Mouse (Mus musculus) MEL (cell line): ENCODE measurements around the gene Cyth3. TPM values are rescaled to one million over a fixed set of nuclear protein-coding genes. Genes with fewer than 3 reads are reported as not detected.

ENCODE experiments used
- DNase-seq: peaks from one replicate; pipeline ENCODE4 v3.0.0; 2011; ENCODE audit warnings: low read depth, low spot score
- H3K27ac ChIP-seq: 2 replicates; pipeline ENCODE4 v1.5.1; 2012; ENCODE audit warnings: low read depth, mild to moderate bottlenecking, control low read depth, low read length, moderate library complexity; ENCODE audit not compliant: control insufficient read depth
- H3K27me3 ChIP-seq, 2 experiments: fragments of 150-350 bp in 1 of 2; sonication (generic) in 1 of 2; 2 replicates each; pipeline ENCODE4 v1.6.1; 2012; ENCODE audit warnings: low read length in 2 of 2, mild to moderate bottlenecking in 2 of 2, improper control_type of control experiment in 1 of 2, moderate library complexity in 1 of 2; ENCODE audit not compliant: insufficient read depth in 2 of 2, control insufficient read depth in 1 of 2
- H3K36me3 ChIP-seq, 2 experiments: 2 replicates each; pipeline ENCODE4 v1.6.1; 2012 to 2014; ENCODE audit warnings: low read length in 2 of 2, improper control_type of control experiment in 1 of 2, inconsistent platforms in 1 of 2, mild to moderate bottlenecking in 1 of 2; ENCODE audit not compliant: insufficient read depth in 2 of 2, control insufficient read depth in 1 of 2
- H3K4me1 ChIP-seq, 2 experiments: fragments of 150-350 bp in 1 of 2; sonication (generic) in 1 of 2; 2 replicates each; pipeline ENCODE4 v1.6.1; 2012; ENCODE audit warnings: low read length in 2 of 2, improper control_type of control experiment in 1 of 2, mild to moderate bottlenecking in 1 of 2; ENCODE audit not compliant: insufficient read depth in 2 of 2, control insufficient read depth in 1 of 2
- H3K4me3 ChIP-seq, 2 experiments: fragments of 150-350 bp in 1 of 2; sonication (generic) in 1 of 2; 2 replicates each; pipeline ENCODE4 v1.5.1; 2012; ENCODE audit warnings: low read depth in 2 of 2, low read length in 2 of 2, mild to moderate bottlenecking in 2 of 2, moderate library complexity in 2 of 2, control low read depth in 1 of 2, improper control_type of control experiment in 1 of 2; ENCODE audit not compliant: control insufficient read depth in 1 of 2, insufficient read depth in 1 of 2
- H3K79me2 ChIP-seq: 2 replicates; pipeline ENCODE4 v1.6.1; 2012; ENCODE audit warnings: mild to moderate bottlenecking, low read length, moderate library complexity; ENCODE audit not compliant: control insufficient read depth, poor library complexity, insufficient read depth
- H3K9ac ChIP-seq: 2 replicates; pipeline ENCODE4 v1.6.1; 2012; ENCODE audit warnings: low read depth, mild to moderate bottlenecking, control low read depth, low read length, moderate library complexity; ENCODE audit not compliant: control insufficient read depth, poor library complexity, severe bottlenecking
- H3K9me3 ChIP-seq: fragments of 150-350 bp; sonication (generic); replicated peaks from 2 replicates; pipeline ENCODE4 v1.6.1; 2012; ENCODE audit warnings: mild to moderate bottlenecking, low read length, improper control_type of control experiment, moderate library complexity; ENCODE audit not compliant: insufficient read depth
- BHLHE40 ChIP-seq: IDR thresholded peaks from 2 replicates; pipeline ENCODE4 v1.6.1; 2012; ENCODE audit warnings: low read depth, mild to moderate bottlenecking, inconsistent platforms, low read length, improper control_type of control experiment, borderline replicate concordance
- CHD1 ChIP-seq: IDR thresholded peaks from 2 replicates; pipeline ENCODE4 v1.6.1; 2012; ENCODE audit warnings: low read depth, mild to moderate bottlenecking, inconsistent platforms, low read length, improper control_type of control experiment
- CTCF ChIP-seq, 3 experiments: IDR thresholded peaks in 2 of 3; conservative IDR thresholded peaks in 1 of 3; 2 replicates each; pipeline ENCODE4 v1.5.1; 2011 to 2012; ENCODE audit warnings: low read length in 3 of 3, low read depth in 2 of 3, mild to moderate bottlenecking in 2 of 3, improper control_type of control experiment in 1 of 3, inconsistent platforms in 1 of 3, mixed read lengths in 1 of 3, moderate library complexity in 1 of 3; ENCODE audit not compliant: control insufficient read depth in 1 of 3, insufficient read depth in 1 of 3, poor library complexity in 1 of 3, severe bottlenecking in 1 of 3
- E2F4 ChIP-seq: IDR thresholded peaks from 2 replicates; pipeline ENCODE4 v1.6.1; 2011; ENCODE audit warnings: low read depth, low read length, improper control_type of control experiment, borderline replicate concordance
- EP300 ChIP-seq, 2 experiments: IDR thresholded peaks; 2 replicates each; pipeline ENCODE4 v1.6.1; 2011; ENCODE audit warnings: improper control_type of control experiment in 2 of 2, low read length in 2 of 2, low read depth in 1 of 2, mild to moderate bottlenecking in 1 of 2
- ETS1 ChIP-seq: IDR thresholded peaks from 2 replicates; pipeline ENCODE4 v1.6.1; 2012; ENCODE audit warnings: low read depth, mild to moderate bottlenecking, inconsistent platforms, low read length, improper control_type of control experiment, moderate library complexity
- GABPA ChIP-seq: IDR thresholded peaks from 2 replicates; pipeline ENCODE4 v1.6.1; 2012; ENCODE audit warnings: low read depth, mild to moderate bottlenecking, inconsistent platforms, low read length, improper control_type of control experiment, moderate library complexity
- GATA1 ChIP-seq: IDR thresholded peaks from 2 replicates; pipeline ENCODE4 v1.6.1; 2011; ENCODE audit warnings: low read depth, low read length, improper control_type of control experiment
- JUND ChIP-seq: IDR thresholded peaks from 2 replicates; pipeline ENCODE4 v1.6.1; 2011; ENCODE audit warnings: low read depth, mild to moderate bottlenecking, improper control_type of control experiment, low read length
- KAT2A ChIP-seq: conservative IDR thresholded peaks from 2 replicates; pipeline ENCODE4 v1.6.1; 2012; ENCODE audit warnings: low read depth, low read length, improper control_type of control experiment, inconsistent platforms
- MAFK ChIP-seq: IDR thresholded peaks from 2 replicates; pipeline ENCODE4 v1.6.1; 2011; ENCODE audit warnings: low read depth, mild to moderate bottlenecking, low read length, improper control_type of control experiment, borderline replicate concordance
- MAX ChIP-seq: IDR thresholded peaks from 2 replicates; pipeline ENCODE4 v1.6.1; 2011; ENCODE audit warnings: low read length, improper control_type of control experiment
- MAZ ChIP-seq: IDR thresholded peaks from 2 replicates; pipeline ENCODE4 v1.6.1; 2012; ENCODE audit warnings: low read depth, mild to moderate bottlenecking, inconsistent platforms, low read length, improper control_type of control experiment
- MEF2A ChIP-seq: IDR thresholded peaks from 2 replicates; pipeline ENCODE4 v1.6.1; 2014; ENCODE audit warnings: low read depth, mild to moderate bottlenecking, inconsistent platforms, low read length, improper control_type of control experiment; ENCODE audit not compliant: poor library complexity, insufficient replicate concordance, severe bottlenecking; ENCODE audit errors: extremely low read depth
- NELFE ChIP-seq: IDR thresholded peaks from 2 replicates; pipeline ENCODE4 v1.6.1; 2011; ENCODE audit warnings: low read depth, low read length, improper control_type of control experiment
- NRF1 ChIP-seq: IDR thresholded peaks from 2 replicates; pipeline ENCODE4 v1.6.1; 2014; ENCODE audit warnings: low read depth, mild to moderate bottlenecking, inconsistent platforms, low read length, improper control_type of control experiment, moderate library complexity; ENCODE audit not compliant: poor library complexity, insufficient read depth, severe bottlenecking
- POLR2AphosphoS5 ChIP-seq: IDR thresholded peaks from 2 replicates; pipeline ENCODE4 v1.6.1; 2012; ENCODE audit warnings: low read depth, borderline replicate concordance, mild to moderate bottlenecking, inconsistent platforms, low read length, moderate library complexity, mixed read lengths
- RAD21 ChIP-seq: IDR thresholded peaks from 2 replicates; pipeline ENCODE4 v1.6.1; 2011; ENCODE audit warnings: mild to moderate bottlenecking, low read depth, low read length, improper control_type of control experiment
- RCOR1 ChIP-seq: IDR thresholded peaks from 2 replicates; pipeline ENCODE4 v1.6.1; 2012; ENCODE audit warnings: low read depth, mild to moderate bottlenecking, inconsistent platforms, low read length, improper control_type of control experiment
- SIN3A ChIP-seq: IDR thresholded peaks from 2 replicates; pipeline ENCODE4 v1.6.1; 2012; ENCODE audit warnings: low read length, improper control_type of control experiment, inconsistent platforms
- SMC3 ChIP-seq: IDR thresholded peaks from 2 replicates; pipeline ENCODE4 v1.6.1; 2011; ENCODE audit warnings: low read depth, low read length, improper control_type of control experiment
- TBP ChIP-seq: IDR thresholded peaks from 2 replicates; pipeline ENCODE4 v1.8.0; 2011; ENCODE audit warnings: low read depth, low read length, improper control_type of control experiment
- TCF12 ChIP-seq: IDR thresholded peaks from 2 replicates; pipeline ENCODE4 v1.6.1; 2014; ENCODE audit warnings: low read depth, mild to moderate bottlenecking, inconsistent platforms, low read length, improper control_type of control experiment, moderate library complexity
- USF2 ChIP-seq, 2 experiments: IDR thresholded peaks; 2 replicates each; pipeline ENCODE4 v1.6.1; 2011 to 2012; ENCODE audit warnings: improper control_type of control experiment in 2 of 2, low read length in 2 of 2, borderline replicate concordance in 1 of 2, inconsistent platforms in 1 of 2, low read depth in 1 of 2, mild to moderate bottlenecking in 1 of 2; ENCODE audit not compliant: insufficient read depth in 1 of 2
- ZC3H11A ChIP-seq: IDR thresholded peaks from 2 replicates; pipeline ENCODE4 v1.6.1; 2012; ENCODE audit warnings: low read depth, mild to moderate bottlenecking, inconsistent platforms, low read length, improper control_type of control experiment
- ZMIZ1 ChIP-seq: IDR thresholded peaks from 2 replicates; pipeline ENCODE4 v1.6.1; 2012; ENCODE audit warnings: low read depth, mild to moderate bottlenecking, inconsistent platforms, low read length, improper control_type of control experiment, moderate library complexity
- ZNF384 ChIP-seq: IDR thresholded peaks from 2 replicates; pipeline ENCODE4 v1.6.1; 2012; ENCODE audit warnings: low read depth, mild to moderate bottlenecking, inconsistent platforms, low read length, improper control_type of control experiment
- polyA plus RNA-seq, 2 experiments: library from polyadenylated mRNA; stranded (reverse) in 1 of 2; unstranded in 1 of 2; fragments of >175 nt in 1 of 2; fragments of >200 nt in 1 of 2; gene quantifications; 2 replicates each; pipeline versions ENCODE4 v1.2.1 to v1.2.4; 2012; ENCODE audit warnings: low replicate concordance in 2 of 2, low read depth in 1 of 2; ENCODE audit not compliant: insufficient read length in 2 of 2, insufficient read depth in 1 of 2, missing spikeins in 1 of 2
- total RNA-seq: library from RNA; depleted of rRNA; stranded (reverse); fragments of 300-350 nt; gene quantifications from 2 replicates; pipeline ENCODE4 v1.2.3, GENCODE M21; 2012

Gene Cyth3
- total and polyA plus RNA-seq, 3 experiments: 41.1 to 44.9 TPM; not detected in 1

DNA sequence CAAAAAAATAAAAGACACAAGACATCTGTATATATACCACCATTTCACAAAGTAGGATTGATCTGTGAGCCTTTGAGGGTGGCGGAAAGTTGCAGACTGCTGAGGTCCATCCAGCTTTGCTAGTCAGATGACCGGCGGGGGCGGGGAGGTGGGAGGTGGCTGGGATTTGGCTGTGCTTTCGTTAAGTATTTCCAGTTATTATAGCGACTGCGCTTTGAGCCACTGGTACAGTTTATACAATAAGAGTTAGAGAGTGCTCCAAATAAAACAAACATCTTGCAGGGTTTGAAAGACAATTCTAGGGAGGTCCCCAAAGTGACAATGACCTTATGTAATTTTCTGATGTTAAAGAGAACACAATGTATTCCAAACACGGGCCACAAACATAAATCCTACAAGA, 35.9 kb upstream of the Cyth3 start:
- no peak overlapping the region for H3K27ac ChIP-seq
- no peak overlapping the region for H3K4me3 ChIP-seq
- H3K27me3 ChIP-seq: no peaks in the 10 kb centered on the region; a peak in 2 of 4 replicates
- H3K36me3 ChIP-seq: no peaks in the 10 kb centered on the region
- H3K9me3 ChIP-seq: no peaks in the 10 kb centered on the region
- H3K4me1 ChIP-seq: no peaks in the 10 kb centered on the region
- no peak for TF ChIP-seq MEF2A
- TF ChIP-seq ETS1: no peak
- TF ChIP-seq ZC3H11A: no peak
- no peak for TF ChIP-seq TBP
- TF ChIP-seq POLR2AphosphoS5: no peak
- TF ChIP-seq ZNF384: no peak
- TF ChIP-seq MAZ: no peak
- no peak for TF ChIP-seq E2F4
- no peak for TF ChIP-seq CHD1
- no peak for TF ChIP-seq NRF1
- TF ChIP-seq NELFE: no peak
- no peak for TF ChIP-seq EP300 (IDR thresholded peaks at IDR 0.05; ENCODE audit: low read depth in 1 of 2, low read length in 2 of 2)
- TF ChIP-seq USF2 (IDR thresholded peaks at IDR 0.05; ENCODE audit: borderline replicate concordance in 1 of 2, insufficient read depth in 1 of 2, low read depth in 1 of 2, low read length in 2 of 2): no peak
- no peak for TF ChIP-seq MAX
- no peak for TF ChIP-seq RAD21
- TF ChIP-seq CTCF (IDR thresholded peaks at IDR 0.05 in 2 of 3, conservative IDR thresholded peaks at IDR 0.05 in 1 of 3; ENCODE audit: control insufficient read depth in 1 of 3, insufficient read depth in 1 of 3, low read depth in 2 of 3, low read length in 3 of 3, poor library complexity in 1 of 3, severe bottlenecking in 1 of 3): no peak
- TF ChIP-seq MAFK: no peak
- no peak for TF ChIP-seq GABPA
- no peak for DNase-seq
- no peak overlapping the region for H3K9ac ChIP-seq
- H3K79me2 ChIP-seq: no peaks in the 10 kb centered on the region

GRCm38 (mm10) chr5:143589108-143589507, 33.1 kb upstream of the Cyth3 start:
- H3K27ac ChIP-seq: no peak overlapping the region
- H3K9me3 ChIP-seq: no peaks in the 10 kb centered on the region
- H3K27me3 ChIP-seq: no peaks in the 10 kb centered on the region; a peak in 2 of 4 replicates
- no peak overlapping the region for H3K4me3 ChIP-seq
- no peak for DNase-seq
- TF ChIP-seq NELFE: no peak
- TF ChIP-seq ZMIZ1: no peak
- no peak for TF ChIP-seq RCOR1
- TF ChIP-seq USF2 (IDR thresholded peaks at IDR 0.05; ENCODE audit: borderline replicate concordance in 1 of 2, insufficient read depth in 1 of 2, low read depth in 1 of 2, low read length in 2 of 2): no peak
- TF ChIP-seq MEF2A: no peak
- no peak for TF ChIP-seq EP300 (IDR thresholded peaks at IDR 0.05; ENCODE audit: low read depth in 1 of 2, low read length in 2 of 2)
- TF ChIP-seq GATA1: no peak
- TF ChIP-seq JUND: no peak
- TF ChIP-seq SIN3A: no peak
- no peak for TF ChIP-seq KAT2A
- TF ChIP-seq E2F4: no peak
- no peak for TF ChIP-seq ZC3H11A
- TF ChIP-seq NRF1: no peak
- TF ChIP-seq POLR2AphosphoS5: no peak
- no peak for TF ChIP-seq TCF12
- TF ChIP-seq SMC3: no peak
- TF ChIP-seq BHLHE40: no peak
- no peak for TF ChIP-seq ZNF384
- H3K9ac ChIP-seq: no peak overlapping the region
- H3K4me1 ChIP-seq: no peaks in the 10 kb centered on the region
- H3K79me2 ChIP-seq: no peaks in the 10 kb centered on the region
- H3K36me3 ChIP-seq: no peaks in the 10 kb centered on the region
